Mouse (Mus musculus): ENCODE measurements around the gene Hectd2. TPM values are rescaled to one million over a fixed set of nuclear protein-coding genes. Genes with fewer than 3 reads are reported as not detected.

Hectd2 gene
- 6.8 and 8.9 TPM in 2 replicates for polyA plus RNA-seq (2014; fragmentation: Nextera tagmentation; extraction: Ambion mirVana)

- Histone ChIP-seq H3K27me3 (ENCODE audit: control insufficient read depth, insufficient read depth, low read length) (0 out of 2 replicates have a peak, but pooled peaks cover 4% of the 10 kb centered on the region), H3K27ac (replicated peaks in 1 of 2; ENCODE audit: control insufficient read depth in 1 of 2, insufficient read depth in 1 of 2, low read depth in 2 of 2, low read length in 2 of 2) (peak within 1 kb of the TSS; percentile 89 to 90), H3K9me3 (ENCODE audit: control insufficient read depth, low read length) (no peaks in the 10 kb centered on the region), H3K4me1 (ENCODE audit: control insufficient read depth in 2 of 2, insufficient read depth in 2 of 2, low read length in 2 of 2) (0 out of 4 replicates have a peak, but pooled peaks cover 0 to 6% of the 10 kb centered on the region in 2 experiments), H3K4me3 (ENCODE audit: control insufficient read depth in 1 of 2, insufficient read depth in 1 of 2, low read depth in 1 of 2, low read length in 2 of 2) (peak within 1 kb of the TSS; percentile 90 to 100), H3K9ac (ENCODE audit: low read length) (peak within 1 kb of the TSS; percentile 92), H3K4me2 (ENCODE audit: low read length) (peak within 1 kb of the TSS; percentile 78), H3K36me3 (ENCODE audit: control insufficient read depth, insufficient read depth, low read length) (no peaks in the 10 kb centered on the region)
- peak; percentile 83 for ATAC-seq (ENCODE audit: insufficient number of reproducible peaks, insufficient read depth, low FRiP score, low read depth)
- under 1% methylated on average over 76 of the region's 92 CpGs for WGBS
Observed at GRCm38 (mm10) chr19:36554046-36554784, at the start of gene Hectd2. TSS of gene Hectd2 (plus strand) at chr19:36554639.

DNA sequence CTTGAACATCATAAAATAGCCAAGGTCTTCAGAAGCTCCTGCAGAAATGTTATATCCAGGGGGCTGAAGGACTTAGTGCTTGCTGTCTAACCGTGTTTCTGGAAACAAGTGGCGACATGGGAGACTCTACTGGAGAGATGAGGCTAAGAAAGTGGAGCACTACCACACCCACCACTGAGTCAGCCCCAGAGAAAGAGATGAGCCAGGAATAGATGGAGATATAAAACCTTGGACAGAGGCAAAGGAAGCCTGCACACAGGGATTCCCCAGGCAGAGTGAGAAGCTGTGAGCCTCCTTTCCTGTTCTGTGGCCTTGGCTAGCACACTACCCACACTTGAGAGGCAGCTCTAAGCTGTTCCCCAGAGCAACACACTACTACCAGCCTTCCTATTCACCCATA is 49.7 kb upstream of the Hectd2 start:
- Histone ChIP-seq H3K9me3 (ENCODE audit: control insufficient read depth, low read length) (no peaks in the 10 kb centered on the region), H3K27ac (replicated peaks in 1 of 2; ENCODE audit: control insufficient read depth in 1 of 2, insufficient read depth in 1 of 2, low read depth in 2 of 2, low read length in 2 of 2) (no peak overlapping the region), H3K36me3 (ENCODE audit: control insufficient read depth, insufficient read depth, low read length) (no peaks in the 10 kb centered on the region), H3K4me1 (ENCODE audit: control insufficient read depth in 2 of 2, insufficient read depth in 2 of 2, low read length in 2 of 2) (no peaks in the 10 kb centered on the region), H3K9ac (ENCODE audit: low read length) (no peak overlapping the region), H3K27me3 (ENCODE audit: control insufficient read depth, insufficient read depth, low read length) (no peaks in the 10 kb centered on the region), H3K4me2 (ENCODE audit: low read length) (no peak overlapping the region), H3K4me3 (ENCODE audit: control insufficient read depth in 1 of 2, insufficient read depth in 1 of 2, low read depth in 1 of 2, low read length in 2 of 2) (no peak overlapping the region)
- 81% methylated on average over 2 of the region's 2 CpGs for WGBS
- ATAC-seq (ENCODE audit: insufficient number of reproducible peaks, insufficient read depth, low FRiP score, low read depth), result no peak

- no peaks in the 10 kb centered on the region for H3K27me3 ChIP-seq (ENCODE audit: control insufficient read depth, insufficient read depth, low read length)
- H3K27ac ChIP-seq (replicated peaks in 1 of 2; ENCODE audit: control insufficient read depth in 1 of 2, insufficient read depth in 1 of 2, low read depth in 2 of 2, low read length in 2 of 2), result no peak overlapping the region
- no peak overlapping the region for H3K9ac ChIP-seq (ENCODE audit: low read length)
- H3K9me3 ChIP-seq (ENCODE audit: control insufficient read depth, low read length), result no peaks in the 10 kb centered on the region
- H3K4me1 ChIP-seq (ENCODE audit: control insufficient read depth in 2 of 2, insufficient read depth in 2 of 2, low read length in 2 of 2), result no peaks in the 10 kb centered on the region
- no peaks in the 10 kb centered on the region for H3K36me3 ChIP-seq (ENCODE audit: control insufficient read depth, insufficient read depth, low read length)
- no peak overlapping the region for H3K4me3 ChIP-seq (ENCODE audit: control insufficient read depth in 1 of 2, insufficient read depth in 1 of 2, low read depth in 1 of 2, low read length in 2 of 2)
- WGBS, result 79% methylated on average over 1 of the region's 1 CpGs
- no peak for ATAC-seq (ENCODE audit: insufficient number of reproducible peaks, insufficient read depth, low FRiP score, low read depth)
- no peak overlapping the region for H3K4me2 ChIP-seq (ENCODE audit: low read length)
Observed at GRCm38 (mm10) chr19:36511305-36511704, 43.1 kb upstream of the Hectd2 start.

DNA sequence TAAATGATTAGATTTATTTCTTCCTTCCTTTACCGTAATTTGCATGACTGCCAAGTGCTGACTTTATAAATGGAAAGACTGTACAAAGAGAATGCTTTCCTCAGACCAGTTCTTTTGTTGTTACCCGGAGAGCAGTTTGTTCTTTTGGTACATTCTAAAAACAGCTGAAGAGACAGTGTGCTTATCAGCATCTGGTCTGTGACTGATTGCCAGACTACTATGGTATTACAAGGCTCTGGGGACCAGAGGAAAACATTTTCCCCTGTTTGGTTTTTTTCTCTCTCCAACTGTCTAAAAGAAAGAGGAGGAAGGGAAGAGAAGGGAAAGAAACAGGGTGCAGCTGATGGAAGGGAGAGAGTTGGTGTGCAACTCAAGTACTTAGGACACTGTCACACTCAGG is 36.0 kb upstream of the Hectd2 start:
- no peaks in the 10 kb centered on the region for H3K36me3 ChIP-seq (ENCODE audit: control insufficient read depth, insufficient read depth, low read length)
- H3K4me1 ChIP-seq (ENCODE audit: control insufficient read depth in 2 of 2, insufficient read depth in 2 of 2, low read length in 2 of 2), result peaks cover 2 to 7% of the 10 kb centered on the region in 2 experiments; a peak in 3 of 4 replicates
- no peak for ATAC-seq (ENCODE audit: insufficient number of reproducible peaks, insufficient read depth, low FRiP score, low read depth)
- H3K9ac ChIP-seq (ENCODE audit: low read length), result no peak overlapping the region
- no peak overlapping the region for H3K4me3 ChIP-seq (ENCODE audit: control insufficient read depth in 1 of 2, insufficient read depth in 1 of 2, low read depth in 1 of 2, low read length in 2 of 2)
- no peaks in the 10 kb centered on the region for H3K27me3 ChIP-seq (ENCODE audit: control insufficient read depth, insufficient read depth, low read length)
- H3K4me2 ChIP-seq (ENCODE audit: low read length), result no peak overlapping the region
- no peak overlapping the region for H3K27ac ChIP-seq (replicated peaks in 1 of 2; ENCODE audit: control insufficient read depth in 1 of 2, insufficient read depth in 1 of 2, low read depth in 2 of 2, low read length in 2 of 2)
- H3K9me3 ChIP-seq (ENCODE audit: control insufficient read depth, low read length), result no peaks in the 10 kb centered on the region
- 23% methylated on average over 2 of the region's 2 CpGs for WGBS

- WGBS, result 75% methylated on average over 2 of the region's 2 CpGs
- H3K27me3 ChIP-seq (ENCODE audit: control insufficient read depth, insufficient read depth, low read length), result no peaks in the 10 kb centered on the region
Observed at GRCm38 (mm10) chr19:36521568-36521967, 32.9 kb upstream of the Hectd2 start.

GRCm38 (mm10) chr19:36522558-36523195 is 31.8 kb upstream of the Hectd2 start:
- no peak for ATAC-seq (ENCODE audit: insufficient number of reproducible peaks, insufficient read depth, low FRiP score, low read depth)
- Histone ChIP-seq H3K4me2 (ENCODE audit: low read length) (no peak overlapping the region), H3K4me1 (ENCODE audit: control insufficient read depth in 2 of 2, insufficient read depth in 2 of 2, low read length in 2 of 2) (peaks cover 2 to 7% of the 10 kb centered on the region in 2 experiments; a peak in 3 of 4 replicates)

More at GRCm38 (mm10) chr19:36521568-36521967, 32.9 kb upstream of the Hectd2 start:
- no peak overlapping the region for H3K4me2 ChIP-seq (ENCODE audit: low read length)
- H3K4me1 ChIP-seq (ENCODE audit: control insufficient read depth in 2 of 2, insufficient read depth in 2 of 2, low read length in 2 of 2), result peaks cover 2 to 7% of the 10 kb centered on the region in 2 experiments; a peak in 3 of 4 replicates
- no peak overlapping the region for H3K9ac ChIP-seq (ENCODE audit: low read length)
- no peaks in the 10 kb centered on the region for H3K36me3 ChIP-seq (ENCODE audit: control insufficient read depth, insufficient read depth, low read length)
- H3K9me3 ChIP-seq (ENCODE audit: control insufficient read depth, low read length), result no peaks in the 10 kb centered on the region
- no peak for ATAC-seq (ENCODE audit: insufficient number of reproducible peaks, insufficient read depth, low FRiP score, low read depth)
- H3K4me3 ChIP-seq (ENCODE audit: control insufficient read depth in 1 of 2, insufficient read depth in 1 of 2, low read depth in 1 of 2, low read length in 2 of 2), result no peak overlapping the region
- no peak overlapping the region for H3K27ac ChIP-seq (replicated peaks in 1 of 2; ENCODE audit: control insufficient read depth in 1 of 2, insufficient read depth in 1 of 2, low read depth in 2 of 2, low read length in 2 of 2)

DNA sequence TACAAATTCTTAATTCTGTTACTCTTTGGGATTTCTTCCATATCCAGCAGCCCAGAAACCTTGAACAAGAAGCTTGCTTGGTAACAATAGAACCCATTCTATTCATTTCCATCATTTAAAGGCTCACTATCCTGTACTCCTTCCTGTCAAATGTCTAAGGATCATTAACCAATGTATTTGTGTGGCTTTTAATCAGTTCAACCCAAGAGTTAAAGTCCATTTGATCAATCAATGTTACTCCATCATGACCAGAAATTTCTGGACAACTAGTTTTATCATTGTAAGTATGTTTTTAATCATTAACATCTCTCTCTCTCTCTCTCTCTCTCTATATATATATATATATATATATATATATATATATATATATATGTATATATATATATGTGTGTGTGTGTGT is 29.4 kb upstream of the Hectd2 start:
- Histone ChIP-seq H3K27ac (replicated peaks in 1 of 2; ENCODE audit: control insufficient read depth in 1 of 2, insufficient read depth in 1 of 2, low read depth in 2 of 2, low read length in 2 of 2) (no peak overlapping the region), H3K27me3 (ENCODE audit: control insufficient read depth, insufficient read depth, low read length) (no peaks in the 10 kb centered on the region), H3K9ac (ENCODE audit: low read length) (no peak overlapping the region), H3K4me2 (ENCODE audit: low read length) (no peak overlapping the region), H3K4me1 (ENCODE audit: control insufficient read depth in 2 of 2, insufficient read depth in 2 of 2, low read length in 2 of 2) (no peaks in the 10 kb centered on the region), H3K36me3 (ENCODE audit: control insufficient read depth, insufficient read depth, low read length) (no peaks in the 10 kb centered on the region), H3K9me3 (ENCODE audit: control insufficient read depth, low read length) (no peaks in the 10 kb centered on the region), H3K4me3 (ENCODE audit: control insufficient read depth in 1 of 2, insufficient read depth in 1 of 2, low read depth in 1 of 2, low read length in 2 of 2) (no peak overlapping the region)
- no peak for ATAC-seq (ENCODE audit: insufficient number of reproducible peaks, insufficient read depth, low FRiP score, low read depth)

More at GRCm38 (mm10) chr19:36522558-36523195, 31.8 kb upstream of the Hectd2 start:
- no peaks in the 10 kb centered on the region for H3K36me3 ChIP-seq (ENCODE audit: control insufficient read depth, insufficient read depth, low read length)
- 19% methylated on average over 3 of the region's 3 CpGs for WGBS
- no peaks in the 10 kb centered on the region for H3K27me3 ChIP-seq (ENCODE audit: control insufficient read depth, insufficient read depth, low read length)
- no peak overlapping the region for H3K4me3 ChIP-seq (ENCODE audit: control insufficient read depth in 1 of 2, insufficient read depth in 1 of 2, low read depth in 1 of 2, low read length in 2 of 2)
- no peaks in the 10 kb centered on the region for H3K9me3 ChIP-seq (ENCODE audit: control insufficient read depth, low read length)
- H3K9ac ChIP-seq (ENCODE audit: low read length), result no peak overlapping the region
- H3K27ac ChIP-seq (replicated peaks in 1 of 2; ENCODE audit: control insufficient read depth in 1 of 2, insufficient read depth in 1 of 2, low read depth in 2 of 2, low read length in 2 of 2), result no peak overlapping the region
